Mouse (Mus musculus) erythroblast, embryonic 14.5 days (primary cell): ENCODE data around the gene Trpm3. TPM values are rescaled to one million over a fixed set of nuclear protein-coding genes. Genes with fewer than 3 reads are reported as not detected.

ENCODE experiments used
- H3K27me3 ChIP-seq: 2 replicates; pipeline ENCODE4 v1.6.1; 2012; ENCODE audit warnings: inconsistent platforms; ENCODE audit not compliant: control insufficient read depth
- H3K36me3 ChIP-seq: 2 replicates; pipeline ENCODE4 v1.6.1; 2012; ENCODE audit warnings: mild to moderate bottlenecking, inconsistent platforms; ENCODE audit not compliant: control insufficient read depth
- H3K4me1 ChIP-seq: 2 replicates; pipeline ENCODE4 v1.6.1; 2012; ENCODE audit warnings: inconsistent platforms; ENCODE audit not compliant: control insufficient read depth
- H3K4me3 ChIP-seq: replicated peaks from 2 replicates; pipeline ENCODE3; 2012; ENCODE audit warnings: moderate library complexity, mild to moderate bottlenecking, inconsistent platforms
- H3K9me3 ChIP-seq: 2 replicates; pipeline ENCODE4 v1.6.1; 2012; ENCODE audit warnings: low read length, inconsistent platforms, mixed read lengths; ENCODE audit not compliant: control insufficient read depth
- GATA1 ChIP-seq: IDR thresholded peaks from 2 replicates; pipeline ENCODE4 v1.6.1; 2012; ENCODE audit warnings: low read length, inconsistent platforms, mixed read lengths
- TAL1 ChIP-seq: IDR thresholded peaks from 3 replicates; pipeline ENCODE4 v1.6.1; 2012; ENCODE audit warnings: low read length, inconsistent platforms, mixed read lengths
- polyA plus RNA-seq: library from polyadenylated mRNA; stranded (reverse); fragments of >175 nt; gene quantifications from 2 replicates; pipeline ENCODE4 v1.2.3, GENCODE M21; 2012

Trpm3 gene
- polyA plus RNA-seq, 1 experiment: 0.02 TPM

DNA sequence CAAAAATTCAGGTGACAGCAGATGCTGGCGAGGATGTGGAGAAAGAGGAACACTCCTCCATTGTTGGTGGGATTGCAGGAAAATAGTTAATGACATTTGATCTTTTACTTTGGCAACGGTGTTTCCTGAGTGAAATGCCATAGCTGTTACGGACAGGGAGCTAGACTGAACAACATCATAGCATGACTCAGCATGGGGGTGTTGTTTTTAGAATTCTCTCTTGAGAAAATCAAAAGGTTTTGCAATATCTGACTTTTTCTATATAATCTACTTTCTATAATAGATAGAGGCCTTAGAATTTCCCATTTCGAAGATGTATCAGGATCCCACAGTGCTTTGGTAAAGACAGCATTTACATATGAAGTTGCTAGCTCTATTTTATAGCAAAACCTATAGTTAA, 39.7 kb downstream of the Trpm3 start:
- H3K9me3 ChIP-seq: no peaks in the 10 kb centered on the region
- H3K4me3 ChIP-seq: no peak overlapping the region
- no peaks in the 10 kb centered on the region for H3K4me1 ChIP-seq
- TF ChIP-seq GATA1 (no peak), TAL1 (no peak)
- H3K27me3 ChIP-seq: no peaks in the 10 kb centered on the region
- H3K36me3 ChIP-seq: no peaks in the 10 kb centered on the region

GRCm38 (mm10) chr19:22179017-22179416, 40.2 kb downstream of the Trpm3 start:
- Histone ChIP-seq H3K4me3 (no peak overlapping the region), H3K9me3 (no peaks in the 10 kb centered on the region), H3K27me3 (no peaks in the 10 kb centered on the region), H3K4me1 (no peaks in the 10 kb centered on the region), H3K36me3 (no peaks in the 10 kb centered on the region)
- TF ChIP-seq TAL1 (no peak), GATA1 (no peak)

DNA sequence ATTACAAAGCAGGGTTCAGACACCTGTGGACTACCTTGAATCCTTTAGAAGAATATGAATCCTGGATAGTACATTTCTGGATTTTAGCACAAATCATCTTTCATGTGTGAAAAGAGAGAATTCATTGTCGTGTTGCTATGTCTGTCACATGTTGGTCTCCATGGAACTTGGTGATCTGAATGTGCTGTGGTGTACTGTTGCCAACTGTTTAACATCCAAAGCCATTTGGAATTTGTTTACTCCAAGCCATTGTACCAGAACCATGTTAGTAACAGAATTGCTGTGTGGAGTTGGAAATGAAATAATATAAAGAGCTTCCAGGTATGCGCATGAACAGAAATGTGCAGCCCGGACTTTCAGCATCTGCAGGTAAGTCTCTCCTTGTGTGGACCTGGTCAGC, 41.3 kb downstream of the Trpm3 start:
- no peak overlapping the region for H3K4me3 ChIP-seq

DNA sequence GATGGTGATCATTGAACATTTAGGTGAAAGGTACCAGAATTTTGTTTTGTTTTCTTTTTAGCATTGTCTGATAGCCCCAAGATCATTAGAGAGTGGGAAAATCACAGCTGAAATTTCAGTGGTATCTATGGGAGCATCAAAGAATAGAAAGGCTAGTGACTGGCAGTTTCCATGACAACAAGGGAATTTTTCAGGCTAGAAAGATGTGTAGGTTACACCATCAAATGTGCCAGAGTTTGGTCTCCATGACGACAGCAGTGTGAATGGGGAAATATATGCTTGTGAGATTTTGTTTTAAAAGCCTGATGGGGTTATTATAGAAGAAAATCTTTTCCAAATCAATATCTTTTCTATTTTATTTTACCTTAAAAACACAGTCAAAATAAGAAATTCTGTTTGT, 50.9 kb downstream of the Trpm3 start:
- Histone ChIP-seq H3K4me3 (no peak overlapping the region), H3K36me3 (no peaks in the 10 kb centered on the region)
- TF ChIP-seq GATA1 (no peak), TAL1 (no peak)

More for the DNA sequence above, 41.3 kb downstream of the Trpm3 start:
- Histone ChIP-seq H3K27me3 (no peaks in the 10 kb centered on the region), H3K4me1 (no peaks in the 10 kb centered on the region), H3K36me3 (no peaks in the 10 kb centered on the region), H3K9me3 (no peaks in the 10 kb centered on the region)
- no peak for TF ChIP-seq TAL1
- TF ChIP-seq GATA1: no peak

DNA sequence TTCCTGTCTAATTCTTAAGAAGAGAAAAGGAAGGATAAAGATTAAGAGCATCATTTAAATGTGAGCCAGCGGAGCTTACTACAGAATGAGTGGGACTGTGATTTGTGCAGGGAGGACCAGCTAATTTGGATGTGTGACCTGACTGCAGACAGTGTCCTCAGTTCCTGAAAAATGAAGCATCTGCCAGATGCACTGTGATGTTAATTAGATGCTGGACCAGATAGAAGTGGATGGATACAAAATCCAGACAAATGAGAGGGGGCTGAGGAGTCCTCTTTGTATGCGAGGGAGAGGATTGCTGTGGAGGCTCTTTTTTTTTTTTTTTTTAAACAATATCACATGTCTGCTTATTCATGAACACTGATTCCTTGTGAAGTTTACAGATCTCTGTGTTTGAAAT, 83.7 kb downstream of the Trpm3 start:
- no peaks in the 10 kb centered on the region for H3K4me1 ChIP-seq
- H3K9me3 ChIP-seq: no peaks in the 10 kb centered on the region
- no peaks in the 10 kb centered on the region for H3K36me3 ChIP-seq
- TF ChIP-seq TAL1 (no peak), GATA1 (no peak)
- H3K4me3 ChIP-seq: no peak overlapping the region
- H3K27me3 ChIP-seq: no peaks in the 10 kb centered on the region

More for the DNA sequence above, 50.9 kb downstream of the Trpm3 start:
- Histone ChIP-seq H3K9me3 (no peaks in the 10 kb centered on the region), H3K4me1 (no peaks in the 10 kb centered on the region), H3K27me3 (no peaks in the 10 kb centered on the region)

- Histone ChIP-seq H3K9me3 (no peaks in the 10 kb centered on the region), H3K4me3 (no peak overlapping the region), H3K4me1 (no peaks in the 10 kb centered on the region), H3K27me3 (no peaks in the 10 kb centered on the region), H3K36me3 (no peaks in the 10 kb centered on the region)
- TF ChIP-seq TAL1 (no peak), GATA1 (no peak)
Observed at GRCm38 (mm10) chr19:22234187-22234586, 95.3 kb downstream of the Trpm3 start.

DNA sequence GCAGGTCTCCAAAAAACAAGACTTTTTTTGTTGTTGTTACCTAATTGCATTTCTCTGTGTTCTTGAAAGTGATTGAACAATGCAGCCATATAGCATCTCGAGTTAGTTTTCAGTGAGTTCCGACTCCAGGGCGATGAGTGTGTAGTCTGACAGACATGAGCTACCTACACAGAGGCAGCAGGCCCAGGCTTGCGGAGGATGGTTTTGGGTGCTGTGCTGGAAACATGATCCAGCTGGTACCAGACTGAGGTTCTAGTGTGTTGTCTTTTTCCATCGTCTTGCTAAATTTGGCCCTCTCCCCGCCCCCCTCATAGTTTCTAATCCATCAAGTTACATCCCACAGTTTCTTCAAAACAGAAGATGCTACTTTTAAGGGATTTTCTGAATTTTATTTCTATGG, 110.2 kb downstream of the Trpm3 start:
- H3K4me1 ChIP-seq: no peaks in the 10 kb centered on the region
- TF ChIP-seq TAL1 (no peak), GATA1 (no peak)
- H3K4me3 ChIP-seq: no peak overlapping the region
- H3K27me3 ChIP-seq: no peaks in the 10 kb centered on the region
- no peaks in the 10 kb centered on the region for H3K9me3 ChIP-seq
- H3K36me3 ChIP-seq: no peaks in the 10 kb centered on the region

DNA sequence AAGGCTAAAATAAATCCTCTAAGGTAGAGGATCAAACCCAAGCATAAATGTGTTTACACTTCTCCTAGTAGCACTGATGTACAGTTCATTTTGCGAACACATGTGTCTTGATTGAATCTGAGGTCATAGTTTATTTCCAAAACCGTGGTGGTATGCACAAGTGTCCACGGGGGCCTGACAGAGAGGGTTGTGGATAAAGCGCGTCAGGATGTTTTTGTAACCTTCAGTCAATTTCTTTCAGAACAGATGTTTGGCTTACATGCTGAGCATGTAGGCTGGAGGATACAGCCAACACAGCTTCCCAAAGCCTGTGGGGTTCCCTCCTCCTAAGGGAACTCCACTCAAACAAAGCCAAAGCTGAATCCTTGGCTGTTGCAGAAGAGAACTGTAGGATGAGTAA, 134.1 kb downstream of the Trpm3 start:
- TF ChIP-seq GATA1 (no peak), TAL1 (no peak)
- Histone ChIP-seq H3K9me3 (no peaks in the 10 kb centered on the region), H3K27me3 (no peaks in the 10 kb centered on the region)

DNA sequence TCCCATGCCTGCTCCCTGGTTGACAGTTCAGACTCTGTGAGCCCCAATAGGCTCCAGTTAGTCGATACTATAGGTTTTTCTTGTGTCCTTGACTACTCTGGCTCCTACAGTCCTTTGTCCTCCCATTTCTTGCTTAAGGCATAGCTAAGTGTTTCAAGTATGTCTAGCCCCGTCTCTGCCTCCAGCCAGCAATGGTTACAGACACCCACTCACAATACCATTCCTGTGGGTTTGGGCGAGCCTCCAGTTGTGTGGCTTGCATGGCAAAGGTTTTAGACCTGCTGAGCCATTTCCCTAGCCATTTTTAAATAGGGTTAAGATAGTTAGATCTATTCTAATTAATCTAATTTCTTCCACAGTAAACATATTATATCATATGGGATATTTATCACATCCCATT, 145.8 kb downstream of the Trpm3 start:
- TF ChIP-seq TAL1 (no peak), GATA1 (no peak)
- Histone ChIP-seq H3K9me3 (no peaks in the 10 kb centered on the region), H3K36me3 (no peaks in the 10 kb centered on the region), H3K4me3 (no peak overlapping the region), H3K27me3 (no peaks in the 10 kb centered on the region), H3K4me1 (no peaks in the 10 kb centered on the region)

More for the DNA sequence above, 134.1 kb downstream of the Trpm3 start:
- Histone ChIP-seq H3K4me3 (no peak overlapping the region), H3K4me1 (no peaks in the 10 kb centered on the region), H3K36me3 (no peaks in the 10 kb centered on the region)

DNA sequence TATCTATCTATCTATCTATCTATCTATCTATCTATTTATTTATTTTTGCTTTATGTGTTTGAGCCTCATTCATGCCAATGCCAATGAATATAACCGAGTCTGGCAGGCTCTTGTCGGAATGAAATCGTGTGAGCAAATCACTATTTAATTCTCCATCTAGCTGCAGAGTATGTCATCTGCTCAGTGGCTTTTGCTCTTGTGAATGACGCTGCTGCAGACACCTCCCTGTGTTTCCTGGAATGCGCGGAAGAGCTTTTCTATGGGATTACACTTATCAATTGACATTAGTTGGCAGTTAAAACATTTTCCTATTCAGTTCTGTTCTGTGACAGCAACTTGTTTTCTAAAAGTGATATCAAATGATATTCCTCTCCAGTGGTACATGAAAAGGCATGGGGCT, 153.8 kb downstream of the Trpm3 start:
- Histone ChIP-seq H3K27me3 (no peaks in the 10 kb centered on the region), H3K36me3 (no peaks in the 10 kb centered on the region), H3K4me3 (no peak overlapping the region), H3K4me1 (no peaks in the 10 kb centered on the region), H3K9me3 (no peaks in the 10 kb centered on the region)
- TF ChIP-seq TAL1: no peak
- TF ChIP-seq GATA1: no peak
